Mouse (Mus musculus) MEL (cell line): Measurements from ENCODE around the gene Fnbp1l. TPM values are rescaled to one million over a fixed set of nuclear protein-coding genes. Genes with fewer than 3 reads are reported as not detected.

Experiments
- DNase-seq: peaks from one replicate; pipeline ENCODE4 v3.0.0; 2011; ENCODE audit warnings: low read depth, low spot score
- H3K27ac ChIP-seq: 2 replicates; pipeline ENCODE4 v1.5.1; 2012; ENCODE audit warnings: low read depth, mild to moderate bottlenecking, control low read depth, low read length, moderate library complexity; ENCODE audit not compliant: control insufficient read depth
- H3K27me3 ChIP-seq, 2 experiments: fragments of 150-350 bp in 1 of 2; sonication (generic) in 1 of 2; 2 replicates each; pipeline ENCODE4 v1.6.1; 2012; ENCODE audit warnings: low read length in 2 of 2, mild to moderate bottlenecking in 2 of 2, improper control_type of control experiment in 1 of 2, moderate library complexity in 1 of 2; ENCODE audit not compliant: insufficient read depth in 2 of 2, control insufficient read depth in 1 of 2
- H3K36me3 ChIP-seq, 2 experiments: 2 replicates each; pipeline ENCODE4 v1.6.1; 2012 to 2014; ENCODE audit warnings: low read length in 2 of 2, improper control_type of control experiment in 1 of 2, inconsistent platforms in 1 of 2, mild to moderate bottlenecking in 1 of 2; ENCODE audit not compliant: insufficient read depth in 2 of 2, control insufficient read depth in 1 of 2
- H3K4me1 ChIP-seq, 2 experiments: fragments of 150-350 bp in 1 of 2; sonication (generic) in 1 of 2; 2 replicates each; pipeline ENCODE4 v1.6.1; 2012; ENCODE audit warnings: low read length in 2 of 2, improper control_type of control experiment in 1 of 2, mild to moderate bottlenecking in 1 of 2; ENCODE audit not compliant: insufficient read depth in 2 of 2, control insufficient read depth in 1 of 2
- H3K4me3 ChIP-seq, 2 experiments: fragments of 150-350 bp in 1 of 2; sonication (generic) in 1 of 2; 2 replicates each; pipeline ENCODE4 v1.5.1; 2012; ENCODE audit warnings: low read depth in 2 of 2, low read length in 2 of 2, mild to moderate bottlenecking in 2 of 2, moderate library complexity in 2 of 2, control low read depth in 1 of 2, improper control_type of control experiment in 1 of 2; ENCODE audit not compliant: control insufficient read depth in 1 of 2, insufficient read depth in 1 of 2
- H3K79me2 ChIP-seq: 2 replicates; pipeline ENCODE4 v1.6.1; 2012; ENCODE audit warnings: mild to moderate bottlenecking, low read length, moderate library complexity; ENCODE audit not compliant: control insufficient read depth, poor library complexity, insufficient read depth
- H3K9ac ChIP-seq: 2 replicates; pipeline ENCODE4 v1.6.1; 2012; ENCODE audit warnings: low read depth, mild to moderate bottlenecking, control low read depth, low read length, moderate library complexity; ENCODE audit not compliant: control insufficient read depth, poor library complexity, severe bottlenecking
- H3K9me3 ChIP-seq: fragments of 150-350 bp; sonication (generic); replicated peaks from 2 replicates; pipeline ENCODE4 v1.6.1; 2012; ENCODE audit warnings: mild to moderate bottlenecking, low read length, improper control_type of control experiment, moderate library complexity; ENCODE audit not compliant: insufficient read depth
- CHD1 ChIP-seq: IDR thresholded peaks from 2 replicates; pipeline ENCODE4 v1.6.1; 2012; ENCODE audit warnings: low read depth, mild to moderate bottlenecking, inconsistent platforms, low read length, improper control_type of control experiment
- CTCF ChIP-seq, 3 experiments: IDR thresholded peaks in 2 of 3; conservative IDR thresholded peaks in 1 of 3; 2 replicates each; pipeline ENCODE4 v1.5.1; 2011 to 2012; ENCODE audit warnings: low read length in 3 of 3, low read depth in 2 of 3, mild to moderate bottlenecking in 2 of 3, improper control_type of control experiment in 1 of 3, inconsistent platforms in 1 of 3, mixed read lengths in 1 of 3, moderate library complexity in 1 of 3; ENCODE audit not compliant: control insufficient read depth in 1 of 3, insufficient read depth in 1 of 3, poor library complexity in 1 of 3, severe bottlenecking in 1 of 3
- EP300 ChIP-seq, 2 experiments: IDR thresholded peaks; 2 replicates each; pipeline ENCODE4 v1.6.1; 2011; ENCODE audit warnings: improper control_type of control experiment in 2 of 2, low read length in 2 of 2, low read depth in 1 of 2, mild to moderate bottlenecking in 1 of 2
- ETS1 ChIP-seq: IDR thresholded peaks from 2 replicates; pipeline ENCODE4 v1.6.1; 2012; ENCODE audit warnings: low read depth, mild to moderate bottlenecking, inconsistent platforms, low read length, improper control_type of control experiment, moderate library complexity
- GABPA ChIP-seq: IDR thresholded peaks from 2 replicates; pipeline ENCODE4 v1.6.1; 2012; ENCODE audit warnings: low read depth, mild to moderate bottlenecking, inconsistent platforms, low read length, improper control_type of control experiment, moderate library complexity
- HCFC1 ChIP-seq: IDR thresholded peaks from 2 replicates; pipeline ENCODE4 v1.6.1; 2012; ENCODE audit warnings: low read depth, mild to moderate bottlenecking, inconsistent platforms, low read length, improper control_type of control experiment, moderate library complexity
- JUND ChIP-seq: IDR thresholded peaks from 2 replicates; pipeline ENCODE4 v1.6.1; 2011; ENCODE audit warnings: low read depth, mild to moderate bottlenecking, improper control_type of control experiment, low read length
- MAX ChIP-seq: IDR thresholded peaks from 2 replicates; pipeline ENCODE4 v1.6.1; 2011; ENCODE audit warnings: low read length, improper control_type of control experiment
- MAZ ChIP-seq: IDR thresholded peaks from 2 replicates; pipeline ENCODE4 v1.6.1; 2012; ENCODE audit warnings: low read depth, mild to moderate bottlenecking, inconsistent platforms, low read length, improper control_type of control experiment
- MEF2A ChIP-seq: IDR thresholded peaks from 2 replicates; pipeline ENCODE4 v1.6.1; 2014; ENCODE audit warnings: low read depth, mild to moderate bottlenecking, inconsistent platforms, low read length, improper control_type of control experiment; ENCODE audit not compliant: poor library complexity, insufficient replicate concordance, severe bottlenecking; ENCODE audit errors: extremely low read depth
- MYB ChIP-seq: IDR thresholded peaks from 2 replicates; pipeline ENCODE4 v1.6.1; 2011; ENCODE audit warnings: mild to moderate bottlenecking, low read depth, low read length, improper control_type of control experiment
- MYC ChIP-seq: IDR thresholded peaks from 2 replicates; pipeline ENCODE4 v1.6.1; 2011; ENCODE audit warnings: low read depth, mild to moderate bottlenecking, low read length, improper control_type of control experiment, moderate library complexity
- POLR2AphosphoS2 ChIP-seq: IDR thresholded peaks from 2 replicates; pipeline ENCODE4 v1.6.1; 2011; ENCODE audit warnings: low read length, improper control_type of control experiment
- RAD21 ChIP-seq: IDR thresholded peaks from 2 replicates; pipeline ENCODE4 v1.6.1; 2011; ENCODE audit warnings: mild to moderate bottlenecking, low read depth, low read length, improper control_type of control experiment
- SIN3A ChIP-seq: IDR thresholded peaks from 2 replicates; pipeline ENCODE4 v1.6.1; 2012; ENCODE audit warnings: low read length, improper control_type of control experiment, inconsistent platforms
- SMC3 ChIP-seq: IDR thresholded peaks from 2 replicates; pipeline ENCODE4 v1.6.1; 2011; ENCODE audit warnings: low read depth, low read length, improper control_type of control experiment
- TBP ChIP-seq: IDR thresholded peaks from 2 replicates; pipeline ENCODE4 v1.8.0; 2011; ENCODE audit warnings: low read depth, low read length, improper control_type of control experiment
- UBTF ChIP-seq: IDR thresholded peaks from 2 replicates; pipeline ENCODE4 v1.6.1; 2012; ENCODE audit warnings: low read depth, mild to moderate bottlenecking, inconsistent platforms, low read length, improper control_type of control experiment, moderate library complexity, borderline replicate concordance; ENCODE audit not compliant: insufficient read depth
- USF1 ChIP-seq: IDR thresholded peaks from 2 replicates; pipeline ENCODE4 v1.6.1; 2014; ENCODE audit warnings: low read depth, mild to moderate bottlenecking, inconsistent platforms, low read length, improper control_type of control experiment, moderate library complexity
- USF2 ChIP-seq, 2 experiments: IDR thresholded peaks; 2 replicates each; pipeline ENCODE4 v1.6.1; 2011 to 2012; ENCODE audit warnings: improper control_type of control experiment in 2 of 2, low read length in 2 of 2, borderline replicate concordance in 1 of 2, inconsistent platforms in 1 of 2, low read depth in 1 of 2, mild to moderate bottlenecking in 1 of 2; ENCODE audit not compliant: insufficient read depth in 1 of 2
- ZC3H11A ChIP-seq: IDR thresholded peaks from 2 replicates; pipeline ENCODE4 v1.6.1; 2012; ENCODE audit warnings: low read depth, mild to moderate bottlenecking, inconsistent platforms, low read length, improper control_type of control experiment
- ZNF384 ChIP-seq: IDR thresholded peaks from 2 replicates; pipeline ENCODE4 v1.6.1; 2012; ENCODE audit warnings: low read depth, mild to moderate bottlenecking, inconsistent platforms, low read length, improper control_type of control experiment
- polyA plus RNA-seq, 2 experiments: library from polyadenylated mRNA; stranded (reverse) in 1 of 2; unstranded in 1 of 2; fragments of >175 nt in 1 of 2; fragments of >200 nt in 1 of 2; gene quantifications; 2 replicates each; pipeline versions ENCODE4 v1.2.1 to v1.2.4; 2012; ENCODE audit warnings: low replicate concordance in 2 of 2, low read depth in 1 of 2; ENCODE audit not compliant: insufficient read length in 2 of 2, insufficient read depth in 1 of 2, missing spikeins in 1 of 2
- total RNA-seq: library from RNA; depleted of rRNA; stranded (reverse); fragments of 300-350 nt; gene quantifications from 2 replicates; pipeline ENCODE4 v1.2.3, GENCODE M21; 2012

Fnbp1l gene
- total and polyA plus RNA-seq, 3 experiments = not detected

- no peak overlapping the region for H3K4me3 ChIP-seq
- H3K4me1 ChIP-seq = no peaks in the 10 kb centered on the region
- H3K9me3 ChIP-seq = no peaks in the 10 kb centered on the region
- no peaks in the 10 kb centered on the region for H3K27me3 ChIP-seq
- TF ChIP-seq POLR2AphosphoS2 = no peak
- no peak for TF ChIP-seq JUND
- no peak for TF ChIP-seq GABPA
- TF ChIP-seq CHD1 = no peak
- TF ChIP-seq MYB = no peak
- TF ChIP-seq EP300 (IDR thresholded peaks at IDR 0.05; ENCODE audit: low read depth in 1 of 2, low read length in 2 of 2) = no peak
- TF ChIP-seq MEF2A = no peak
- TF ChIP-seq USF1 = no peak
- TF ChIP-seq ETS1 = no peak
- TF ChIP-seq MAX = no peak
- TF ChIP-seq MAZ = no peak
- TF ChIP-seq ZNF384 = no peak
- TF ChIP-seq SIN3A = no peak
- no peak for TF ChIP-seq MYC
- H3K79me2 ChIP-seq = no peaks in the 10 kb centered on the region
- no peak overlapping the region for H3K9ac ChIP-seq
- DNase-seq = no peak
- no peak overlapping the region for H3K27ac ChIP-seq
- H3K36me3 ChIP-seq = no peaks in the 10 kb centered on the region
Measured at GRCm38 (mm10) chr3:122518231-122518736, 101.2 kb downstream of the Fnbp1l start.

DNA sequence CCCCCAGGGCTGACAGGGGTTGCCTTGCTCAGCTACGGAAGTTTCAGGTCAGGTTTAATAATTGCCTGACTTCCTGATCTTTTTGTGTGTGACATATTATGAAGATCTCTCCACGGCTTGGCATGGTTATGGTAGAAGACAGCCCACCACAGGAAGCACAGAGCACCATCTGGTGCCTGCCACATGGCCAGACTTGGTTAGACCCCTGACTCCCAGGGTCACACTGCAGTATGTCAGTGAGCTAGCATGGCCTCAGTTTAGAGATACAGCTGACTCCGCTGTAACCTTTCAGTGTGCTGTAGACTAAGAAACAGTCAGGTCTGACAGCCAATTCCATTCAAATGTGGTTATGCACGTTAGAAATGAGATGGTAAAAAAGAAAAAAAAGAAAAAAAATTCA, 101.8 kb downstream of the Fnbp1l start:
- no peaks in the 10 kb centered on the region for H3K79me2 ChIP-seq
- no peak for TF ChIP-seq USF2 (IDR thresholded peaks at IDR 0.05; ENCODE audit: borderline replicate concordance in 1 of 2, insufficient read depth in 1 of 2, low read depth in 1 of 2, low read length in 2 of 2)
- no peak for TF ChIP-seq CHD1
- no peak for TF ChIP-seq RAD21
- no peak for TF ChIP-seq MYC
- no peak for TF ChIP-seq POLR2AphosphoS2
- TF ChIP-seq CTCF (IDR thresholded peaks at IDR 0.05 in 2 of 3, conservative IDR thresholded peaks at IDR 0.05 in 1 of 3; ENCODE audit: control insufficient read depth in 1 of 3, insufficient read depth in 1 of 3, low read depth in 2 of 3, low read length in 3 of 3, poor library complexity in 1 of 3, severe bottlenecking in 1 of 3) = no peak
- TF ChIP-seq TBP = no peak
- TF ChIP-seq SMC3 = no peak
- TF ChIP-seq HCFC1 = no peak
- TF ChIP-seq UBTF = no peak
- TF ChIP-seq MAZ = no peak
- TF ChIP-seq ZC3H11A = no peak
- TF ChIP-seq, all 39 proteins: peak for 0
- no peak overlapping the region for H3K9ac ChIP-seq

More for the DNA sequence above, 101.8 kb downstream of the Fnbp1l start:
- Histone ChIP-seq H3K36me3 (no peaks in the 10 kb centered on the region), H3K27me3 (no peaks in the 10 kb centered on the region), H3K4me3 (no peak overlapping the region), H3K27ac (no peak overlapping the region), H3K4me1 (no peaks in the 10 kb centered on the region), H3K9me3 (no peaks in the 10 kb centered on the region)
- DNase-seq = no peak
